Mouse (Mus musculus) forebrain, postnatal 0 days (tissue): Measurements from ENCODE around the gene Styxl1. TPM values are rescaled to one million over a fixed set of nuclear protein-coding genes. Genes with fewer than 3 reads are reported as not detected.

Experiments used
- ATAC-seq: fragments of 200-750 bp; cut with Nextera tagmentation; 2 replicates; pipeline ENCODE4 v1.8.0; 2017; ENCODE audit warnings: mild to moderate bottlenecking, moderate library complexity
- DNase-seq: peaks from one replicate; pipeline ENCODE4 v3.0.0-alpha.2; 2015
- H3K27ac ChIP-seq: fragments of 300-500 bp; sonication (generic); 2 replicates; pipeline ENCODE4 v1.5.1; 2014; ENCODE audit warnings: low read depth, mild to moderate bottlenecking, antibody characterized with exemption, low read length, moderate library complexity, mixed read lengths
- H3K27me3 ChIP-seq: fragments of 300-500 bp; sonication (generic); 2 replicates; pipeline ENCODE4 v1.6.1; 2014; ENCODE audit warnings: mild to moderate bottlenecking, low read length, mixed read lengths; ENCODE audit not compliant: insufficient read depth
- H3K36me3 ChIP-seq: fragments of 300-500 bp; sonication (generic); 2 replicates; pipeline ENCODE4 v1.6.1; 2014; ENCODE audit warnings: mild to moderate bottlenecking, moderate library complexity; ENCODE audit not compliant: insufficient read depth
- H3K4me1 ChIP-seq: fragments of 300-500 bp; sonication (generic); 2 replicates; pipeline ENCODE4 v1.6.1; 2014; ENCODE audit warnings: antibody characterized with exemption; ENCODE audit not compliant: insufficient read depth
- H3K4me2 ChIP-seq: fragments of 300-500 bp; sonication (generic); 2 replicates; pipeline ENCODE4 v1.6.1; 2014; ENCODE audit warnings: low read depth, mild to moderate bottlenecking, moderate library complexity
- H3K4me3 ChIP-seq: fragments of 300-500 bp; sonication (generic); 2 replicates; pipeline ENCODE4 v1.5.1; 2014; ENCODE audit warnings: low read depth, low read length, mixed read lengths
- H3K9ac ChIP-seq: fragments of 300-500 bp; sonication (generic); 2 replicates; pipeline ENCODE4 v1.6.1; 2014; ENCODE audit warnings: mild to moderate bottlenecking
- H3K9me3 ChIP-seq: fragments of 300-500 bp; sonication (generic); 2 replicates; pipeline ENCODE4 v1.6.1; 2016; ENCODE audit warnings: low read length
- CTCF ChIP-seq: sonication (generic); IDR thresholded peaks from 2 replicates; pipeline ENCODE4 v1.5.1; 2016; ENCODE audit warnings: antibody characterized with exemption, control low read depth, low read depth
- WGBS: fragments of 180-500 bp; shearing (Covaris S2); extraction: QIAGEN DNeasy Blood & Tissue Kit; methylation state at CpG from one replicate; pipeline ENCODE4 v1.1.7; 2014; 5-methylcytosine and 5-hydroxymethylcytosine counted together
- polyA plus RNA-seq: library from polyadenylated mRNA; unstranded; fragments of >200 nt; fragmentation: Nextera tagmentation; extraction: Ambion mirVana; gene quantifications from 2 replicates; pipeline ENCODE4 v1.2.1, GENCODE M21; 2015
- total RNA-seq: library from RNA; depleted of rRNA; stranded (reverse); fragments of >200 nt; gene quantifications from 2 replicates; pipeline ENCODE4 v1.2.3, GENCODE M21; 2014

Gene Styxl1
- total and polyA plus RNA-seq, 2 experiments from 2014 or later = 0.29 to 1.0 TPM

DNA sequence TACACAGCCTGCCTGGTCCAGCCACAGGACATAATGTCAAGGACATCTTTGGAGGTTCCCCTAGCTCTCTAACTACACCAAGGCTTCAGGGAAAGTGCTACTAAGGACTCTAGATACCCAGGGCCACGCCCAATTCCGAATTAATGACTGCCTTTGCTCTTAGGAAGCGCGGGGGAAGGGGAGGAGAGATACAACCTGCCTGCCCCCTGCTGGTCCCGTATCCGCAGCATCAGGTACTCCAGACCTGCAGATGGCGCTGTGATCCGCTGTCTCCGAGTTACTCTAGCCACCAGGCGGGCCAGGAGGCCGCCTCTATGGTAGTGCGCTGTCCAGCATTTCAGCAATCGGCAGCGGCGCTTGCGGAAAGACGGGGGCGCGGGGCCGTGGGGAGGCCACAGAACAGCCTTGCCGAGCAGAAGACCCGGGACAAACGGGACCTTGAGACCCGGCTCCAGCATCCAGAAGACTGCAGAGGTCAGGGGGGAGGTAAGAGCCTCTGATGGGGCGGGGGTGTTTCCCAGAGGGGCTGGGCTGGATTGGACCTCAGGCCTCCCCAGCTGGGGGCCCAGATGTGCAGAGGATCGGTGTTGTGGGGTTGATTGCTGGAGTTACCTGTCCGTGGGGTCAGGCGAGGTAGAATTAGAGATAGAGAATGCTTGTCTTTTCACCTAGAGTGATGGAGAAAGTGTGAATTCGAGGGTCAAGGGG is 28.5 kb upstream of the Styxl1 start, which contains the start of gene Srrm3:
Srrm3 (plus strand) TSS at position 336 of the 708 bp plus-strand sequence.
- DNase-seq = peak; percentile 96
- H3K27ac ChIP-seq = peak within 1 kb of the TSS; percentile 66
- 3% methylated on average over 29 of the region's 29 CpGs for WGBS

DNA sequence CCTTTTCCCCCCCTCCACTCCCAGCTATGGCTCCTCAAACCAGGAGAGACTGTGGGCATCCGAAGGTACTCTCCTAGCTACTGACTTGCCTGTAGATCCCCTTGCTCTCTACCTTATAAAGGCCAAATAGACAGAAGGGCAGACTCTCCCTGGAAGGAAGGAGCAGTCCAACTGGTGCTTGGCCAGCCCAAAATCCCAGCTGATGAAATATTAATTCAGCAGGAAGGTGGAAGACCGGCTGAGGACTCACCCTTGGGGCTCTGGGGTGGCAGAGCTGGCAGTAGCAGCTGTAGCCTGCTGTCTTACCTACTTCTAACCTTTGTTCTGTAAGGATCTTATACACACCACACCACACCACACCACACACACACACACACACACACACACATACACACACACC is 26.6 kb upstream of the Styxl1 start:
- H3K9me3 ChIP-seq = no peaks in the 10 kb centered on the region
- no peaks in the 10 kb centered on the region for H3K27me3 ChIP-seq
- peaks cover 14% of the 10 kb centered on the region for H3K4me1 ChIP-seq
- H3K4me3 ChIP-seq = no peak overlapping the region
- no peaks in the 10 kb centered on the region for H3K36me3 ChIP-seq
- no peak overlapping the region for H3K27ac ChIP-seq
- ATAC-seq (no peak), DNase-seq (no peak)
- TF ChIP-seq CTCF = no peak
- H3K4me2 ChIP-seq = no peak overlapping the region
- H3K9ac ChIP-seq = 0 out of 2 replicates have a peak overlapping the region, but pooled peaks have one; percentile 18
- WGBS = 70% methylated on average over 2 of the region's 2 CpGs

More for the DNA sequence above, 28.5 kb upstream of the Styxl1 start, which contains the start of gene Srrm3:
- Histone ChIP-seq H3K4me2 (peak within 1 kb of the TSS; percentile 84), H3K9ac (peak within 1 kb of the TSS; percentile 93), H3K4me3 (peak within 1 kb of the TSS; percentile 72), H3K4me1 (peaks cover 11% of the 10 kb centered on the region), H3K9me3 (no peaks in the 10 kb centered on the region), H3K27me3 (no peaks in the 10 kb centered on the region), H3K36me3 (no peaks in the 10 kb centered on the region)
- peak; percentile 100 for TF ChIP-seq CTCF
- ATAC-seq = peak; percentile 84

DNA sequence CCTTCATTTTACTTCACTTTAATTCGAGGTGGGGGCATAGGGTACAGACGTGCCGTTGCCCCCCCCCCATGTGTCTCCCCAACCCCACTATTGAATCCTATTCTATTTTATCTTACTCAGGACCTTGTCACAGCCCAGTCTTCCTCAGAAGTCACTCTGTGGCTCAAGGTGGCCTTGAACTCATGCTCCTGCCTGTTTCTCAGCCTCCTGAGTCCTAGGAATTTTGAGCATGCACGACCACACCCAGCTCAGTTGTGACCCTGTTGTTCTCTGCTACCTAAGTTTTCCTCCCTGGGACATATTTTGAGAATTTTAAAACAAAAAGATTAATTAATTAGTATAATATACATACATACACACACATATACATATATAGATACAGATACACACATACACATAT is 25.5 kb upstream of the Styxl1 start:
- WGBS = 79% methylated on average over 4 of the region's 4 CpGs
- Histone ChIP-seq H3K4me1 (peaks cover 14% of the 10 kb centered on the region), H3K4me3 (no peak overlapping the region), H3K4me2 (no peak overlapping the region), H3K27ac (no peak overlapping the region), H3K9me3 (no peaks in the 10 kb centered on the region), H3K9ac (no peak overlapping the region), H3K27me3 (no peaks in the 10 kb centered on the region), H3K36me3 (no peaks in the 10 kb centered on the region)
- no peak for DNase-seq
- no peak for ATAC-seq
- no peak for TF ChIP-seq CTCF

DNA sequence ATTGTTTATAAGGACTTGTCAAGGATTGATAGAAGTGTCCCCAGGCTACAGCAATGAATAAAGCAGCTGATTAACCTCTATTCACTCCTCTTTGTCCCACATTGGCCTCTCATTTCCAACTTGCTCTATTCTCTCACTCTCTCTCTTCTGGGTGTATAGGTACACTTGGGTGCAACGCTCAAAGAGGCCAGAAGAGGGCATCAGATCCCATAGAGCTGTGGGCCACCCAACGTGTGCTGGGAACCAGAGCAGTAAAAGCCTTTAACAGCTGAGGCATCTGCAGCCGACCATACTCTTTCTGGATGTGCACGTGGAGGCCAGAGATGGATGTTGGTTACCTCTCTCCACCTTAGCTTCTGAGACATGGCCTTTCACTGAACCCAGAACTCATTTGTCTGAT is 24.9 kb upstream of the Styxl1 start:
- H3K27ac ChIP-seq = no peak overlapping the region
- no peak overlapping the region for H3K4me3 ChIP-seq

DNA sequence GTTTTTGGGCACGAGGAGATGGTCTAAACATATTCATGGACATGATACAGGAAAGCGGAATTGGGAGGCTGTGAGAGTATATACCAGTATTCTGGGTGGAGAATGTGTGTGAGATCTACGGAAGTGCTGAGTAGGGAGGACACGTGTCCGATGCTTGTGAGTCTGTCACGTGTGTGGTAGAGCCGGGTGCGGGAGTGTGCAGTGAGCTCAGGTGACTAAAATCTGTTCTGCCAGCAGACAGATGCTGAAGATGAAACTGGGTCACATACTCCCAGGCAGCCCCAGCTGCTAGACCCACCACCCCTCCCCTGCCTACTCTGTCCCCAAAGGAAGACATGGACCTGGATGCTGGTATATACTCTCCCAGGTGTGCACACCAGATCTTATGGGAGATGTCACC is 24.5 kb upstream of the Styxl1 start:
- 90% methylated on average over 8 of the region's 8 CpGs for WGBS
- H3K4me3 ChIP-seq = no peak overlapping the region
- H3K4me1 ChIP-seq = peaks cover 11% of the 10 kb centered on the region
- ATAC-seq = no peak
- H3K27ac ChIP-seq = no peak overlapping the region
- no peak for DNase-seq
- H3K4me2 ChIP-seq = no peak overlapping the region
- H3K9ac ChIP-seq = no peak overlapping the region
- H3K9me3 ChIP-seq = no peaks in the 10 kb centered on the region
- no peaks in the 10 kb centered on the region for H3K27me3 ChIP-seq
- no peak for TF ChIP-seq CTCF
- H3K36me3 ChIP-seq = no peaks in the 10 kb centered on the region

More for the DNA sequence above, 24.9 kb upstream of the Styxl1 start:
- Histone ChIP-seq H3K9ac (no peak overlapping the region), H3K4me2 (no peak overlapping the region), H3K9me3 (no peaks in the 10 kb centered on the region), H3K4me1 (peaks cover 14% of the 10 kb centered on the region), H3K27me3 (no peaks in the 10 kb centered on the region), H3K36me3 (no peaks in the 10 kb centered on the region)
- peak; percentile 20; the same call in 1 of the 2 replicates for TF ChIP-seq CTCF
- DNase-seq (no peak), ATAC-seq (no peak)
- 70% methylated on average over 4 of the region's 4 CpGs for WGBS

DNA sequence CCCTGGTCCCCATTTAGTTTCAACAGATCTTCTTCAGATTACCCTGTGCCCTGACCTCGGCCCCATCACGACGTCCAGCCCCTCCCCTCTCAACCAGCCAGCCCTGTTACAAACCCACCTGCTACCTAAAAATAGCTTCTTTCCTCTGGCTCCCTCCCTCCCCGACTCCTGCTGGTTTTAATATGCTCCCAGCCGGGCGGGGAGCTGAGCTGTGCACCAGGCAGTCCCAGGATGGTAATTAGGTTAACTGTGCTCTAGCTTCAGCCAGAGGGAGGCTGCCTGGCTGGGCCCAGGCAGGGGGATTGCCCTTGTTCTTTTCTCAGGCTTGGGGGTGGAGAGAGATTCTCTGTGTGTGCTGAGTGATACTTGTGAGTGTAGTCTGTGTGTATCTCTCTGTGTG is 22.7 kb upstream of the Styxl1 start:
- Histone ChIP-seq H3K36me3 (no peaks in the 10 kb centered on the region), H3K9ac (no peak overlapping the region), H3K4me1 (0 out of 2 replicates have a peak, but pooled peaks cover 5% of the 10 kb centered on the region), H3K27me3 (no peaks in the 10 kb centered on the region), H3K9me3 (no peaks in the 10 kb centered on the region), H3K4me2 (no peak overlapping the region), H3K27ac (no peak overlapping the region), H3K4me3 (no peak overlapping the region)
- no peak for TF ChIP-seq CTCF
- 1% methylated on average over 6 of the region's 6 CpGs for WGBS
- no peak for DNase-seq
- peak; percentile 52 for ATAC-seq

DNA sequence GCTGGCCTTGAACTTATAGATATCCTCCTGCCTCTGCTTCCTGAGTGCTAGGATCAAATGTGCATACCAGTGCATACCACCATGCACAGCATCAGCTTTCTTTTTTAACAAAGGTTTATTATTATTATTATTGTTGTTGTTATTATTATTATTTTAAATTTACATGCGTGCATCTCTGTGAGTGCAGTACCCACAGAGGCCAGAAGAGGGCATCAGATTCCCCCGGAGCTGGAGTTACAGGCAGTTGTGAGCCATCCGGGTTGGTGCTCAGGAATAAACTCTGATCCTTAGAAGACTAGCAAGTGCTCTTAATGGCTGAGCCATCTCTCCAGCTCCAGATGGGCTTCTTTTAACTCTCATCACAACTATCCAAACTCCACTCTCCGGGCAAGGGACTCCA is 21.6 kb upstream of the Styxl1 start:
- no peak for DNase-seq
- 43% methylated on average over 4 of the region's 4 CpGs for WGBS
- peak; percentile 63 for TF ChIP-seq CTCF
- no peak for ATAC-seq
- no peak overlapping the region for H3K4me2 ChIP-seq
- H3K27me3 ChIP-seq = no peaks in the 10 kb centered on the region
- H3K9me3 ChIP-seq = no peaks in the 10 kb centered on the region
- no peak overlapping the region for H3K27ac ChIP-seq
- H3K36me3 ChIP-seq = no peaks in the 10 kb centered on the region
- no peak overlapping the region for H3K4me3 ChIP-seq
- H3K9ac ChIP-seq = no peak overlapping the region
- H3K4me1 ChIP-seq = 0 out of 2 replicates have a peak, but pooled peaks cover 5% of the 10 kb centered on the region
